Mouse (Mus musculus): ENCODE results near the gene 1500015O10Rik.

1500015O10Rik gene

DNA sequence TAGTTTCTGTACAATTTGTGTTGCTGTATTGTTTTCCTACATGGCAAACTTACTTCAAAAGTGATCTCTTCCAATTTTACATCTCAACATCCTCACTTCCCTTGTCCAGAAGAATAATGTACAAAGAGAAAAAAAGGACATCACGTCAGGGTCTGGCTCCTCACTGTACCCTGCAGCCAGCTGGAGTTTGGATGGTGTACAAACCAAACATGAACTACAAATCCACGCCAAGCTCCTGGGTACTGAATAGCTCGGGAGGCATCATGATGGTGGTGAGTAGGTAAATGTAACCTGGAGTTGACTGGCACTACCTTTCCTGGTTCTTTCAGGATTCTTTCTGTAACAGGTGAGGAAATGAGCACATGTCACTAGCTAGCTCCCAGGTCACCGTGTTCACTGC is 43.7 kb downstream of the 1500015O10Rik start:
- DNase-seq (ENCODE audit: low spot score) = no peak

- no peak for DNase-seq (ENCODE audit: low spot score)
Observed at GRCm38 (mm10) chr1:43776106-43776505, 45.7 kb downstream of the 1500015O10Rik start.

DNA sequence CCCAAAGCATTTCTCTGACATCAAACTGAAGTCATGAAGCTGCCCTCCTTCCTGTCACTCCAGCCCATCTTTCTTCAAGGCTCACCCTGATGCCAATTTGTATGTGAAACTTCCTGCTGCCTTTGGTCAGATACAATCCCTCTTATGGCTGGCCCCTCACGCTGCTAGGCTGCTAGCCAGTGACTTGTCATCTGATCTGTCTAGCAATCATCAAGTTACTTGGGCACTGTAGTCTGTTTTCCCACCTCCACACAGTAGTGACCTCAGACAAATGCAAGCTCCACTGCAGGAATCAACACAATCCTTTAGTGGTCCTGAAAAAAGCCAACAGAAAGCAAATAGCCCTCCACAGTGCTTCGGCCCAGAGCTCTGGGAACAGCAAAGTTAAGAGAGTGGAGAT is 50.8 kb downstream of the 1500015O10Rik start:
- no peak for DNase-seq (ENCODE audit: low spot score)

- DNase-seq (ENCODE audit: low spot score) = no peak
Observed at GRCm38 (mm10) chr1:43781672-43782071, 51.3 kb downstream of the 1500015O10Rik start.

DNA sequence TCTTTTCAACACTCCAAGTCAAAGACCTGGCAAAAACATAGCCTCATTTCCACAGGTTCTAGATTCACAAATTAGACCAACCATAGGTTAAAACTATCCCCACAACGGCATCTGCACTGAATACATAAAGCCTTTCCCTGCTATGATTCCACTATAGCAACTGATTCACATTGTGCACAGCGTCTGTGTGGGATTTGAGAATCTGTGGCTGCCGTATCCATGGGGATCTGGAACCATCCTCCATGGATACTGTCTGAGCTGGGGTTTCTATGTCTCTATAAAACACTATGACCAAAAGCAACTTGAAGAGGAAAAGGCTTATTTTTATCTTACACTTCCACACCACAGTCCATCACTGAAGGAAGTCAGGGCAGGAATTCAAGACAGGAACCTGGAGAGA is 52.3 kb downstream of the 1500015O10Rik start:
- no peak for DNase-seq (ENCODE audit: low spot score)

DNA sequence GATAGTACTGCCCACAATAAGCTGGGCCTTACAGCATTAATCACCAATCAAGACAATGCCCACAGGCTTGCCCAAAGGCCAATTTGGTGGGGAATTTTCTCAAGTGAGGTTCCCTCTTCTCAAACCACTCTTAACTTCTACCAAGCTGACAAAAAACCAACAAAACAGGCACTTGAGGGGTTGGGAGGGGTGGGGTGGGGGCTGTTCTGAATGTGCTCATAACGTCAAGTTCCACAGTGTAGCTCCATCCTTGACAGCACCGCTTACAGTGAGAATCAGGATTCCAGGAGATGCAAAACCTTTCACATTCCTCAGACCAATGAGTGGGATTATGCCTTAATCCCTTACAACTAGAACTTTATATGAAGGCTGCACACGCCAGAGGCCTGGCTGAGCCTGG is 52.8 kb downstream of the 1500015O10Rik start:
- DNase-seq (ENCODE audit: low spot score) = no peak

DNA sequence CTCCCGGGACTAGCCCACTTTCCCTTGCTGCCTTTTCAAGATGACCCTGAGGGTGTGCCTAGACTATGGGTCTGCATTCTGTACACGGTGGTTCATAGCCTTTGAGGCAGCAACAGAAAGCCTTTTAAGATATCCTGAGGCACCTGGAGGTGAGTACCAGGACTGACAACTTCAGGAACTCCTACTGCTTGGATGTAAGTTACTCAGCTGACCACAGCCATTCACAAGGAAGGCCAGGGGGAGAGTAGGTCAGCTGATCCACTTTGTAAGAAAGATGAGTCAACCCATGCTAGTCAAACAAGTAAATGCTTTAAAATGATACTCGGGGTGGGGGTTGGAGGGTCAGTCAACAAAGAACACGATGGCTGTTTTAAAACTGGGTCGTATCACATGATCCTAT is 54.9 kb downstream of the 1500015O10Rik start:
- no peak for DNase-seq (ENCODE audit: low spot score)

- no peak for DNase-seq (ENCODE audit: low spot score)
Observed at GRCm38 (mm10) chr1:43786711-43787110, 56.3 kb downstream of the 1500015O10Rik start.

DNA sequence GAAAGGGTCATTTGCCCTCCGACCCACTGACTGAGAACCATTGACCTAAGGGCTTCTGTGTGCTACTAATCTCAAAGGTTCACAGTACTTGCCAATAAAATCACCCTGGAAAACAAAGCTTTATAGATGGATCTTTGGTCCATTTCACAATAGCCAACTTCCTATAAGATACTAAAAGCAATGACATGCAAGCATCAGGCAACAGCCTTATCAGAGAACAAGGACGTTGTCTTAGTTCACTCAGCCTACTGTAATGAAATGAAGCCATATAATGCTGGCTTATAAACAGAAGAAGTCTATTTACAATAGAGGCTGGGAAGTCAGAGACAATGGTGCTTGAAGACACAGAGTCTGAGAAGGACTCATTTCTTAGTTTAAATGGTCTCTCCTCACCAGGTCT is 59.4 kb downstream of the 1500015O10Rik start:
- no peak for DNase-seq (ENCODE audit: low spot score)
